Mouse (Mus musculus): ENCODE measurements at regions not wholly inside any gene's neighbourhood (a gene's known extent, or its start where the extent isn't known, plus 50 kb on each side); places are given as distances from the start of the nearest gene placed in this dataset.

GRCm38 (mm10) chr15:85660528-85661392, 74.0 kb upstream of the Ppara start:
- no peak for DNase-seq

GRCm38 (mm10) chr15:85661393-85661690, 73.4 kb upstream of the Ppara start:
- peak in 1 of 2 experiments; percentile 42 for DNase-seq

GRCm38 (mm10) chr15:85661771-85662170, 73.0 kb upstream of the Ppara start:
- no peak for DNase-seq

GRCm38 (mm10) chr15:85662271-85662670, 72.5 kb upstream of the Ppara start:
- DNase-seq: no peak

GRCm38 (mm10) chr15:85662673-85663072, 72.1 kb upstream of the Ppara start:
- no peak for DNase-seq

GRCm38 (mm10) chr15:85663757-85664431, 70.9 kb upstream of the Ppara start:
- no peak for DNase-seq

GRCm38 (mm10) chr15:85664432-85664828, 70.4 kb upstream of the Ppara start:
- DNase-seq: peak in 1 of 2 experiments; percentile 52

GRCm38 (mm10) chr15:85665181-85665821, 69.5 kb upstream of the Ppara start:
- DNase-seq: peak in 1 of 2 experiments; percentile 48

GRCm38 (mm10) chr15:85666496-85666895, 68.3 kb upstream of the Ppara start:
- DNase-seq: peak in 1 of 2 experiments; percentile 65

- peak; percentile 53 to 73 for DNase-seq
These were observed 67.4 kb upstream of the Ppara start for GRCm38 (mm10) chr15:85667381-85667791.

- no peak for DNase-seq
These were observed 66.7 kb upstream of the Ppara start for GRCm38 (mm10) chr15:85667906-85668590.

GRCm38 (mm10) chr15:85668871-85669651, 65.7 kb upstream of the Ppara start:
- DNase-seq: no peak

- peak; percentile 74 to 81 for DNase-seq
These were observed 65.1 kb upstream of the Ppara start for GRCm38 (mm10) chr15:85669652-85670175.

- DNase-seq: peak in 1 of 2 experiments; percentile 85
These were observed 64.5 kb upstream of the Ppara start for GRCm38 (mm10) chr15:85670176-85670788.

- DNase-seq: peak; percentile 84
These were observed 63.7 kb upstream of the Ppara start for GRCm38 (mm10) chr15:85670789-85671700.

- DNase-seq: peak; percentile 68 to 71
These were observed 63.0 kb upstream of the Ppara start for GRCm38 (mm10) chr15:85671701-85672191.

GRCm38 (mm10) chr15:85672376-85672775, 62.4 kb upstream of the Ppara start:
- DNase-seq: no peak

- DNase-seq: peak in 1 of 2 experiments; percentile 50
These were observed 61.9 kb upstream of the Ppara start for GRCm38 (mm10) chr15:85672931-85673330.

- peak in 1 of 2 experiments; percentile 46 for DNase-seq
These were observed 61.3 kb upstream of the Ppara start for GRCm38 (mm10) chr15:85673506-85673905.
